Comparison of ENCODE assay signal across 19 mouse cellular contexts in the genomic region with DNA sequence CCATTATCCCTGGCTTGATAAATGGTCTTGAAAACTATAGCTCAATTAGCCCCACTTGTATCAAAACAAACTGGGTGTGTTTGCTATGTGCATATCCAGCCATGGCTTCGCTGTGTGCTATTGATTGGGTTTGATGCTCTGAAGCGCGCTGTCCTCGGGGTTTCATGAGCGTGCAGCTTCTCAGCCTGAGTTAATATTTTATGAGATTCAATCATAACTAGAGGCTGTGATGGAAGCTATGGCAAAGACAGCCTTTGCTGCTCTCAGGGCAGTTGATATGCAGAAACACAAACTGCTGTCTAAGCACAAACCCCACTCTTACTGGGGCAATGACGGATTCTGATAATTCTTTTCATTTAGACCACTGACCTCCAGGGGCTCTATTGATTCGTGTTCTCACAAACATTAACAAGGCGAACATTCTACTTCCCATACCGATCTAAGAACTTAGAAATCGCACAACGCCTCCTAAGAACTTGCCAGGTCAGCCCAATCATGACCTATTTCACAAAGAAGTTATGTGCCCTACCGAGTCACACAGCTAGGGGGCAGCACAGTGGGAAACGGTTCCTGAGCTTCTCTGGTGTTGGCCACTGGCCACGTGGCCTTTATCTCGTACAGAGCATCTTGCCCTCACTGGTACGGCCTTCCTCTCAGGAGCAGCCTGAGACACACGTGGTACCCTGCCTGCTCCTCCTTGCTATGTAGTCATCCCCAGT. TPM values are rescaled to one million over a fixed set of nuclear protein-coding genes. Genes with fewer than 3 reads are reported as not detected.
DNase-seq lines count a peak whose midpoint lies in the region; ATAC-seq and TF ChIP-seq lines count a peak whose summit lies in the region.
"Had no signal": no experiment of that assay in that cellular context is flagged by ENCODE, and none has a peak within 500 bp of the region (broad histone marks: within the 10 kb centered on the region; RNA-seq: fewer than 3 reads in every experiment).

No protein-coding gene starts in this region.

- WGBS in heart, postnatal 0 days: 84% methylated on average over 17 of the region's 17 CpGs
- 81% methylated on average over 17 of the region's 17 CpGs for WGBS in lung, embryonic 14.5 days
- 80% methylated on average over 17 of the region's 17 CpGs for WGBS in hindbrain, embryonic 16.5 days
- WGBS in midbrain, embryonic 15.5 days: 80% methylated on average over 17 of the region's 17 CpGs

- H3K9me3 ChIP-seq in heart, postnatal 0 days (replicated peaks; ENCODE audit: control insufficient read depth, low read length): no peaks in the 10 kb centered on the region
- no peaks in the 10 kb centered on the region for H3K9me3 ChIP-seq in lung, embryonic 14.5 days (ENCODE audit: low read depth, low read length)
- no peaks in the 10 kb centered on the region for H3K9me3 ChIP-seq in hindbrain, embryonic 16.5 days (ENCODE audit: control insufficient read depth, low read length)
- H3K9me3 ChIP-seq in midbrain, embryonic 15.5 days: no peaks in the 10 kb centered on the region
- H3K9me3 ChIP-seq: forebrain, embryonic 15.5 days; G1E; limb, embryonic 10.5 days had no signal

- H3K9ac ChIP-seq in heart, postnatal 0 days (replicated peaks; ENCODE audit: low read depth, low read length): no peak overlapping the region
- H3K9ac ChIP-seq in lung, embryonic 14.5 days: no peak overlapping the region
- no peak overlapping the region for H3K9ac ChIP-seq in hindbrain, embryonic 16.5 days (ENCODE audit: low read depth, low read length)
- no peak overlapping the region for H3K9ac ChIP-seq in midbrain, embryonic 15.5 days
- H3K9ac ChIP-seq: forebrain, embryonic 15.5 days had no signal

- H3K4me2 ChIP-seq in heart, postnatal 0 days (ENCODE audit: low read depth, low read length): no peak overlapping the region
- H3K4me2 ChIP-seq in lung, embryonic 14.5 days: no peak overlapping the region
- no peak overlapping the region for H3K4me2 ChIP-seq in hindbrain, embryonic 16.5 days (ENCODE audit: low read length)
- no peak overlapping the region for H3K4me2 ChIP-seq in midbrain, embryonic 15.5 days
- H3K4me2 ChIP-seq: forebrain, embryonic 15.5 days had no signal

- no peak overlapping the region for H3K27ac ChIP-seq in heart, postnatal 0 days (ENCODE audit: low read depth)
- no peak overlapping the region for H3K27ac ChIP-seq in lung, embryonic 14.5 days (ENCODE audit: low read depth)
- no peak overlapping the region for H3K27ac ChIP-seq in hindbrain, embryonic 16.5 days (ENCODE audit: low read depth, low read length)
- H3K27ac ChIP-seq in midbrain, embryonic 15.5 days: no peak overlapping the region
- H3K27ac ChIP-seq: forebrain, embryonic 15.5 days; limb, embryonic 10.5 days had no signal

- DNase-seq in heart, postnatal 0 days (ENCODE audit: low spot score): no peak
- no peak for DNase-seq in heart, adult 9 months (ENCODE audit: low spot score in 2 of 2)
- no peak for DNase-seq in lung, embryonic 14.5 days
- no peak for DNase-seq in lung, postnatal 4 days
- DNase-seq in adrenal gland, postnatal 25 days: no peak
- DNase-seq: adrenal gland, postnatal 10 days; cerebellum, postnatal 10 days; heart, postnatal 36 days; kidney, adult 18-20 months; kidney, postnatal 4 days; right cerebral cortex, postnatal 25 days; thymus, adult 2 months had no signal

- H3K4me3 ChIP-seq in heart, postnatal 0 days (ENCODE audit: low read depth, low read length): no peak overlapping the region
- no peak overlapping the region for H3K4me3 ChIP-seq in lung, embryonic 14.5 days (ENCODE audit: low read depth, low read length)
- no peak overlapping the region for H3K4me3 ChIP-seq in hindbrain, embryonic 16.5 days (ENCODE audit: low read length)
- no peak overlapping the region for H3K4me3 ChIP-seq in midbrain, embryonic 15.5 days
- H3K4me3 ChIP-seq: forebrain, embryonic 15.5 days; limb, embryonic 10.5 days; myocyte had no signal

- H3K27me3 ChIP-seq in heart, postnatal 0 days (ENCODE audit: control insufficient read depth, insufficient read depth, low read length): no peaks in the 10 kb centered on the region
- no peaks in the 10 kb centered on the region for H3K27me3 ChIP-seq in lung, embryonic 14.5 days (ENCODE audit: insufficient read depth, low read length)
- H3K27me3 ChIP-seq in hindbrain, embryonic 16.5 days (replicated peaks; ENCODE audit: control insufficient read depth, insufficient read depth, low read length): no peaks in the 10 kb centered on the region
- no peaks in the 10 kb centered on the region for H3K27me3 ChIP-seq in midbrain, embryonic 15.5 days (replicated peaks)
- H3K27me3 ChIP-seq: forebrain, embryonic 15.5 days had no signal

- peaks cover 16% of the 10 kb centered on the region for H3K4me1 ChIP-seq in heart, postnatal 0 days (ENCODE audit: control insufficient read depth, insufficient read depth)
- H3K4me1 ChIP-seq in lung, embryonic 14.5 days (ENCODE audit: insufficient read depth): no peaks in the 10 kb centered on the region
- H3K4me1 ChIP-seq in hindbrain, embryonic 16.5 days (ENCODE audit: control insufficient read depth, insufficient read depth, low read depth, low read length): no peaks in the 10 kb centered on the region
- no peaks in the 10 kb centered on the region for H3K4me1 ChIP-seq in midbrain, embryonic 15.5 days

- ATAC-seq in heart, postnatal 0 days (ENCODE audit: insufficient read depth, low read depth): no peak
- no peak for ATAC-seq in lung, embryonic 14.5 days (ENCODE audit: insufficient read depth)
- peak; percentile 19; the same call in 1 of the 2 replicates for ATAC-seq in hindbrain, embryonic 16.5 days
- ATAC-seq in midbrain, embryonic 15.5 days (replicated peaks): peak; percentile 67; the same call in 1 of the 2 replicates
- ATAC-seq in activated CD4-positive, CD25-positive, alpha-beta regulatory T cell, adult 4 months: no peak
- ATAC-seq: forebrain, embryonic 15.5 days had no signal

- TF ChIP-seq EP300 in heart, postnatal 0 days (IDR thresholded peaks at IDR 0.05; ENCODE audit: low read depth): no peak

- peaks cover 43% of the 10 kb centered on the region for H3K36me3 ChIP-seq in heart, postnatal 0 days (replicated peaks; ENCODE audit: control insufficient read depth, insufficient read depth, low read length)
- no peaks in the 10 kb centered on the region for H3K36me3 ChIP-seq in lung, embryonic 14.5 days (ENCODE audit: insufficient read depth)
- H3K36me3 ChIP-seq in hindbrain, embryonic 16.5 days (ENCODE audit: control insufficient read depth, insufficient read depth, low read length): no peaks in the 10 kb centered on the region
- no peaks in the 10 kb centered on the region for H3K36me3 ChIP-seq in midbrain, embryonic 15.5 days (replicated peaks)
- H3K36me3 ChIP-seq: forebrain, embryonic 15.5 days; G1E had no signal

- TF ChIP-seq CTCF in heart, postnatal 0 days (IDR thresholded peaks at IDR 0.05; ENCODE audit: low read depth): peak; percentile 23
- TF ChIP-seq CTCF in lung, embryonic 14.5 days (IDR thresholded peaks at IDR 0.05; ENCODE audit: low read depth): peak; percentile 37

RNA-seq across cellular contexts. Expression of a gene that starts 31.6 kb away (rescaled TPM):
- total RNA-seq in heart, postnatal 0 days (2014; rRNA removed; ENCODE audit: low replicate concordance): 113 and 121 TPM in 2 replicates
- polyA plus RNA-seq in heart, postnatal 0 days (2015; fragmentation: Nextera tagmentation; extraction: Ambion mirVana): 85.0 and 90.0 TPM in 2 replicates
- 1.2 and 1.9 TPM in 2 replicates for polyA plus RNA-seq in lung, embryonic 14.5 days (2014; fragmentation: Nextera tagmentation; extraction: Ambion mirVana)
- 1.5 and 2.4 TPM in 2 replicates for polyA plus RNA-seq in hindbrain, embryonic 16.5 days (2015; fragmentation: Nextera tagmentation; extraction: Ambion mirVana)
- polyA plus RNA-seq in midbrain, embryonic 15.5 days (2015; fragmentation: Nextera tagmentation; extraction: Ambion mirVana): 1.5 and 1.6 TPM in 2 replicates
- 0.52 TPM in 1 of 2 replicates, not detected in the other for total RNA-seq in adrenal gland, postnatal 25 days (2021)
- polyA plus RNA-seq in activated CD4-positive, CD25-positive, alpha-beta regulatory T cell, adult 4 months (2017; shearing (Covaris generic)): not detected
- polyA plus RNA-seq: G1E had no signal

Comparison
In these comparisons a context has a peak if more than half of its experiments do, and no peak if none do; other contexts are left out.
1. ATAC-seq: peak in hindbrain, embryonic 16.5 days (single experiment) and midbrain, embryonic 15.5 days (single experiment); none in heart, postnatal 0 days (single experiment), lung, embryonic 14.5 days (single experiment) and activated CD4-positive, CD25-positive, alpha-beta regulatory T cell, adult 4 months (single experiment).
2. RNA of a gene that starts 31.6 kb away (polyA plus RNA-seq): 85.0 to 90.0 TPM in heart, postnatal 0 days; 1.5 to 1.6 TPM in midbrain, embryonic 15.5 days, 1.5 to 2.4 TPM in hindbrain, embryonic 16.5 days, 1.2 to 1.9 TPM in lung, embryonic 14.5 days and not detected in activated CD4-positive, CD25-positive, alpha-beta regulatory T cell, adult 4 months; every median in the first group is over 10 times any median in the second.